Mouse (Mus musculus) liver, embryonic 13.5 days (tissue): ENCODE measurements around the gene Wwox. TPM values are rescaled to one million over a fixed set of nuclear protein-coding genes. Genes with fewer than 3 reads are reported as not detected.

ENCODE experiments used
- ATAC-seq: fragments of 200-750 bp; cut with Nextera tagmentation; 2 replicates; pipeline ENCODE4 v1.8.0; 2017; ENCODE audit warnings: low read depth, mild to moderate bottlenecking, moderate number of reproducible peaks, moderate library complexity
- DNase-seq: peaks from one replicate; pipeline ENCODE4 v3.0.0; 2022
- H3K27ac ChIP-seq: fragments of 300-500 bp; sonication (generic); 2 replicates; pipeline ENCODE4 v1.5.1; 2015; ENCODE audit warnings: moderate library complexity, mild to moderate bottlenecking, inconsistent platforms
- H3K27me3 ChIP-seq: fragments of 300-500 bp; sonication (generic); 2 replicates; pipeline ENCODE4 v1.6.1; 2015; ENCODE audit warnings: mild to moderate bottlenecking, inconsistent platforms
- H3K36me3 ChIP-seq: fragments of 300-500 bp; sonication (generic); 2 replicates; pipeline ENCODE4 v1.6.1; 2015; ENCODE audit warnings: mild to moderate bottlenecking, inconsistent platforms
- H3K4me1 ChIP-seq: fragments of 300-500 bp; sonication (generic); replicated peaks from 2 replicates; pipeline ENCODE4 v1.6.1; 2015; ENCODE audit warnings: inconsistent platforms
- H3K4me2 ChIP-seq: fragments of 300-500 bp; sonication (generic); 2 replicates; pipeline ENCODE4 v1.6.1; 2015; ENCODE audit warnings: inconsistent platforms, mild to moderate bottlenecking, moderate library complexity
- H3K4me3 ChIP-seq: fragments of 300-500 bp; sonication (generic); replicated peaks from 2 replicates; pipeline ENCODE4 v1.5.1; 2015; ENCODE audit warnings: mild to moderate bottlenecking, inconsistent platforms
- H3K9ac ChIP-seq: fragments of 300-500 bp; sonication (generic); 2 replicates; pipeline ENCODE4 v1.6.1; 2015; ENCODE audit warnings: mild to moderate bottlenecking, inconsistent platforms
- H3K9me3 ChIP-seq: fragments of 300-500 bp; sonication (generic); replicated peaks from 2 replicates; pipeline ENCODE4 v1.6.1; 2016; ENCODE audit warnings: inconsistent platforms
- WGBS: fragments of 180-500 bp; shearing (Covaris S2); methylation state at CpG from one replicate; pipeline ENCODE4 v1.1.7; 2015; ENCODE audit not compliant: insufficient replicate concordance; 5-methylcytosine and 5-hydroxymethylcytosine counted together
- polyA plus RNA-seq: library from polyadenylated mRNA; unstranded; fragments of >200 nt; fragmentation: Nextera tagmentation; extraction: Ambion mirVana; gene quantifications from 2 replicates; pipeline ENCODE4 v1.2.1, GENCODE M21; 2015

Wwox gene
- polyA plus RNA-seq, 1 experiment from 2014 or later: 4.0 TPM

DNA sequence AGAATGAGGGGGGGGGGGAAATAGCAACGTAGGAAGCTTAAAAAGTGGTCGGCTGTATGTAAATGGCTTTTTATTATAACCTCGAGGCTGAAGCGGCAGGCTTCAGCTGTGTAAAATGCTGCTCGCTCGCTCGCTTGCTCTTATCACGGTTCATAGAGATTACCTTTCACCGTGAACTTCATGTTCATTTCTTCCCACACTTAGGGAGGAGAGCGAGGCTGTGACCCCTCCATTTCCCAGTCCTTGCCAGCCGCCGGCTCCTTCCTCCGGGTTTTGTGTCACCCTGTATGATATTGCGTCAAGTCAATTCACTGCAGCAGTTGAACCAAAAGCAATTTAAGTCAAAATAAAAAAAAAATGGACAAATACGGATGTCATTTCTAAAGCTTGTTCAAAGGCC is 580.2 kb downstream of the Wwox start:
- WGBS: 66% methylated on average over 15 of the region's 15 CpGs
- H3K4me1 ChIP-seq: no peaks in the 10 kb centered on the region
- no peak for ATAC-seq

DNA sequence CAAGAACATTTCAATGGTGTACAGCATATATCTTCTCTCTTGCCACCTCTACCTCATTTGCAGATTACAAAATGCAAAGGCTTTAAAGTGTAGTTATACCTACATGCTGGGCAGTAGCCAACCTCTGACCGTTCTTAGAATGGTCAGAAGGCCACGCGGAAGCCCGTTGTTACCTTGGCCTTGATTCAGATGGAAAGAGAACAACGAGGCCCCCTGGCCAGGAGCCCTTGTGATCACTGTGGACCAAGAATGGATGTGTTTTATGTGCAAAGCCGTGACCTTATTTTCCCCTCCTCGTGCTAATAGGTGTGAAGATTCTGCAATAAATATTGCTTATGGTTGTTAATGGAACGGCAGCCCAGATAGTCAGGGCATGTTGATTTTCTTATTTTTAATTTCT is 582.3 kb downstream of the Wwox start:
- DNase-seq (no peak), ATAC-seq (no peak)
- H3K9me3 ChIP-seq: no peaks in the 10 kb centered on the region
- no peaks in the 10 kb centered on the region for H3K27me3 ChIP-seq
- no peaks in the 10 kb centered on the region for H3K36me3 ChIP-seq
- H3K4me2 ChIP-seq: no peak overlapping the region
- no peak overlapping the region for H3K27ac ChIP-seq
- no peaks in the 10 kb centered on the region for H3K4me1 ChIP-seq
- 75% methylated on average over 8 of the region's 8 CpGs for WGBS
- no peak overlapping the region for H3K9ac ChIP-seq
- no peak overlapping the region for H3K4me3 ChIP-seq

More for the DNA sequence above, 580.2 kb downstream of the Wwox start:
- Histone ChIP-seq H3K9ac (no peak overlapping the region), H3K4me3 (no peak overlapping the region), H3K4me2 (no peak overlapping the region), H3K36me3 (no peaks in the 10 kb centered on the region), H3K27me3 (no peaks in the 10 kb centered on the region), H3K9me3 (no peaks in the 10 kb centered on the region), H3K27ac (no peak overlapping the region)
- no peak for DNase-seq

GRCm38 (mm10) chr8:115024062-115024461 is 584.6 kb downstream of the Wwox start:
- Histone ChIP-seq H3K4me3 (no peak overlapping the region), H3K9ac (no peak overlapping the region), H3K4me2 (no peak overlapping the region), H3K9me3 (no peaks in the 10 kb centered on the region), H3K4me1 (no peaks in the 10 kb centered on the region), H3K27ac (no peak overlapping the region), H3K27me3 (no peaks in the 10 kb centered on the region), H3K36me3 (no peaks in the 10 kb centered on the region)
- WGBS: 71% methylated on average over 4 of the region's 4 CpGs
- DNase-seq (no peak), ATAC-seq (no peak)

- ATAC-seq: no peak
- H3K4me1 ChIP-seq: no peaks in the 10 kb centered on the region
- DNase-seq: no peak
- H3K36me3 ChIP-seq: no peaks in the 10 kb centered on the region
- H3K4me3 ChIP-seq: no peak overlapping the region
- H3K27ac ChIP-seq: no peak overlapping the region
- no peaks in the 10 kb centered on the region for H3K9me3 ChIP-seq
- no peaks in the 10 kb centered on the region for H3K27me3 ChIP-seq
- H3K9ac ChIP-seq: no peak overlapping the region
- H3K4me2 ChIP-seq: no peak overlapping the region
- 72% methylated on average over 10 of the region's 10 CpGs for WGBS
Observed at GRCm38 (mm10) chr8:115025390-115026098, 586.1 kb downstream of the Wwox start.

- H3K9ac ChIP-seq: no peak overlapping the region
- H3K4me1 ChIP-seq: no peaks in the 10 kb centered on the region
- no peaks in the 10 kb centered on the region for H3K36me3 ChIP-seq
- ATAC-seq: no peak
- H3K9me3 ChIP-seq: no peaks in the 10 kb centered on the region
- no peak overlapping the region for H3K27ac ChIP-seq
- no peak for DNase-seq
- no peak overlapping the region for H3K4me2 ChIP-seq
- WGBS: 73% methylated on average over 7 of the region's 7 CpGs
- no peaks in the 10 kb centered on the region for H3K27me3 ChIP-seq
- H3K4me3 ChIP-seq: no peak overlapping the region
Observed at GRCm38 (mm10) chr8:115026201-115026600, 586.7 kb downstream of the Wwox start.

DNA sequence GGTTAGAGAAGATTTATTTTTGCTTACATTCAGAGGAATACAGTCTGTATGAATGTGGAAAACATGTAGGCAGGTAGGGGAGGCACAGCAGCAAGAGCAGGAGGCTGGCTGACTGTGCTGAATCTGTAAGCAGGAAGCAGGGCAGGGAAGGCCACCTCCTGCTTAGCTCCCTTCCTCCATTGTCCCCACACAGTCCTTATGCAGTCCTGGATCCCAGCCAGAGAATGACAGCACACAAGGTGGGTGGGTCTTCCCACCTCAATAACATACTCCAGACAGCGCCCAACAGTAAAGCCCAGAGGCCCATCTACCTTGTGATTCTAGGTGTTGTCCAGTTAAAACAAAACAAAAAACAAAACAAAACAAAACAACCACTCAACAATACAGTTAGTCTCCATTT is 593.7 kb downstream of the Wwox start:
- Histone ChIP-seq H3K27ac (no peak overlapping the region), H3K4me2 (no peak overlapping the region), H3K36me3 (no peaks in the 10 kb centered on the region), H3K9ac (no peak overlapping the region), H3K4me3 (no peak overlapping the region), H3K27me3 (no peaks in the 10 kb centered on the region), H3K4me1 (no peaks in the 10 kb centered on the region), H3K9me3 (no peaks in the 10 kb centered on the region)
- ATAC-seq (no peak), DNase-seq (no peak)
- 63% methylated on average over 1 of the region's 1 CpGs for WGBS

GRCm38 (mm10) chr8:115036016-115036415 is 596.6 kb downstream of the Wwox start:
- no peaks in the 10 kb centered on the region for H3K9me3 ChIP-seq
- 59% methylated on average over 9 of the region's 9 CpGs for WGBS
- no peak overlapping the region for H3K27ac ChIP-seq
- DNase-seq (no peak), ATAC-seq (no peak)
- no peak overlapping the region for H3K4me2 ChIP-seq
- H3K9ac ChIP-seq: no peak overlapping the region
- no peak overlapping the region for H3K4me3 ChIP-seq
- H3K4me1 ChIP-seq: no peaks in the 10 kb centered on the region
- no peaks in the 10 kb centered on the region for H3K27me3 ChIP-seq
- no peaks in the 10 kb centered on the region for H3K36me3 ChIP-seq

DNA sequence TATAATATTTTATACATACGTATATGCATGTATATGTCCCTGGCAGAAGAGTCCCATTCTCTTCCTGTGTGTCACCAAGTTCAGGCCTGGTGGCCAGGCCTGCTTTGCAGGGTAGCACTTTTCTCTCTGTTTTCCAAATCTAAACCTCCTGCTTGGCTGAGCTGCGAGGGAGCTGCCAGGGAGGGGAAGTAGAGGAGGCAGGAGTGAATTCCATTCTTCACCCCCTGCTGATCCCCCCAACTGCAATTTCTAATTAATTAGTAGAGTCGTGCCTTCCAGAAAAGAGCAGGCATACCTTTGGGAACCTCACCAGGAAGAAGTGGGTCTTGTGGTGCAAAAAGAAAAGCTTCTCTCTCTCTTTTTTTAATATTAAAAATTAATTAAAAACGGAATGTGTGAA is 599.0 kb downstream of the Wwox start:
- H3K9ac ChIP-seq: no peak overlapping the region
- H3K27ac ChIP-seq: no peak overlapping the region
- H3K4me3 ChIP-seq: no peak overlapping the region
- H3K27me3 ChIP-seq: no peaks in the 10 kb centered on the region
- DNase-seq: no peak
- H3K36me3 ChIP-seq: no peaks in the 10 kb centered on the region
- H3K9me3 ChIP-seq: no peaks in the 10 kb centered on the region
- H3K4me1 ChIP-seq: no peaks in the 10 kb centered on the region
- no peak overlapping the region for H3K4me2 ChIP-seq
- 34% methylated on average over 4 of the region's 4 CpGs for WGBS
- no peak for ATAC-seq

GRCm38 (mm10) chr8:115045746-115046145 is 606.3 kb downstream of the Wwox start:
- no peak overlapping the region for H3K9ac ChIP-seq
- H3K9me3 ChIP-seq: no peaks in the 10 kb centered on the region
- H3K4me3 ChIP-seq: no peak overlapping the region
- H3K27me3 ChIP-seq: no peaks in the 10 kb centered on the region
- WGBS: 67% methylated on average over 7 of the region's 7 CpGs
- no peaks in the 10 kb centered on the region for H3K4me1 ChIP-seq
- no peak overlapping the region for H3K4me2 ChIP-seq
- H3K27ac ChIP-seq: no peak overlapping the region
- DNase-seq (no peak), ATAC-seq (no peak)
- no peaks in the 10 kb centered on the region for H3K36me3 ChIP-seq

- H3K36me3 ChIP-seq: no peaks in the 10 kb centered on the region
- no peak overlapping the region for H3K9ac ChIP-seq
- no peak overlapping the region for H3K4me2 ChIP-seq
- H3K4me3 ChIP-seq: no peak overlapping the region
- no peak for DNase-seq
- no peaks in the 10 kb centered on the region for H3K27me3 ChIP-seq
- no peak overlapping the region for H3K27ac ChIP-seq
- H3K4me1 ChIP-seq: no peaks in the 10 kb centered on the region
- 46% methylated on average over 4 of the region's 4 CpGs for WGBS
- no peaks in the 10 kb centered on the region for H3K9me3 ChIP-seq
- ATAC-seq: peak; percentile 47
Observed at GRCm38 (mm10) chr8:115046496-115046895, 607.0 kb downstream of the Wwox start.

GRCm38 (mm10) chr8:115058193-115058835 is 618.9 kb downstream of the Wwox start:
- Histone ChIP-seq H3K4me2 (peak overlapping the region; percentile 1; the same call in 1 of the 2 replicates), H3K36me3 (no peaks in the 10 kb centered on the region), H3K4me3 (no peak overlapping the region), H3K9me3 (no peaks in the 10 kb centered on the region), H3K9ac (no peak overlapping the region), H3K27me3 (no peaks in the 10 kb centered on the region), H3K27ac (peak overlapping the region; percentile 54), H3K4me1 (peaks cover 18% of the 10 kb centered on the region)
- DNase-seq (peak; percentile 42), ATAC-seq (peak; percentile 99)
- 55% methylated on average over 12 of the region's 12 CpGs for WGBS

GRCm38 (mm10) chr8:115063623-115064022 is 624.2 kb downstream of the Wwox start:
- no peak overlapping the region for H3K9ac ChIP-seq
- no peaks in the 10 kb centered on the region for H3K36me3 ChIP-seq
- H3K4me1 ChIP-seq: peaks cover 23% of the 10 kb centered on the region
- H3K27ac ChIP-seq: no peak overlapping the region
- DNase-seq (no peak), ATAC-seq (no peak)
- H3K4me3 ChIP-seq: no peak overlapping the region
- H3K4me2 ChIP-seq: no peak overlapping the region
- no peaks in the 10 kb centered on the region for H3K9me3 ChIP-seq
- 69% methylated on average over 5 of the region's 5 CpGs for WGBS
- H3K27me3 ChIP-seq: no peaks in the 10 kb centered on the region
